Mouse (Mus musculus): ENCODE measurements at regions not wholly inside any gene's neighbourhood (a gene's known extent, or its start where the extent isn't known, plus 50 kb on each side); places are given as distances from the start of the nearest gene placed in this dataset.

DNA sequence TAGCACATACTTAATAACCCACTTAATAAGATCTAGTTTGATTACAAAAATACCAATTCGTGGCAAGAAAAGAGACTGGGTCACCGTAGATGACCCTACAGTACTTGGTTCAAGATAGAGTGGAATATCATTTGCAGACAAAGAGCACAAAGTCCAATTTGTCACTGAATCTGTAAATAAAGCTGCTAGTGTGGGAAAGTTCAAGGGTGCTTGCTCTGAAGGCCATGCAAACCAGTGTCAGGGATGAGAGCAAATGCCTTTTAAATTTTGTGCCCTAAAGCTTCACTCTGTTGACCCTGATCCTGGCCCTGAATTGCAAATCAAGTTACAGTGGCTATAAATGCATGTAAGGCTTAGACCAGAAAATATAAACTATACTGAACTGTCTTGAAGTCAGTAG, 113.1 kb downstream of the Cd55b start:
- Histone ChIP-seq H3K27ac (ENCODE audit: low read depth, low read length) (no peak overlapping the region), H3K27me3 (replicated peaks; ENCODE audit: control insufficient read depth, insufficient read depth, low read length) (no peaks in the 10 kb centered on the region), H3K4me2 (ENCODE audit: low read length) (no peak overlapping the region), H3K9ac (ENCODE audit: low read depth, low read length) (no peak overlapping the region), H3K4me1 (ENCODE audit: control insufficient read depth, insufficient read depth, low read depth, low read length) (no peaks in the 10 kb centered on the region), H3K9me3 (ENCODE audit: control insufficient read depth, low read length) (no peaks in the 10 kb centered on the region), H3K36me3 (ENCODE audit: control insufficient read depth, insufficient read depth, low read length) (no peaks in the 10 kb centered on the region), H3K4me3 (ENCODE audit: low read length) (no peak overlapping the region)
- WGBS, result 76% methylated on average over 2 of the region's 2 CpGs
- no peak for ATAC-seq

GRCm38 (mm10) chr1:130301828-130302386, 120.9 kb downstream of the Cd55b start:
- Histone ChIP-seq H3K4me2 (ENCODE audit: low read length) (no peak overlapping the region), H3K27me3 (replicated peaks; ENCODE audit: control insufficient read depth, insufficient read depth, low read length) (no peaks in the 10 kb centered on the region), H3K36me3 (ENCODE audit: control insufficient read depth, insufficient read depth, low read length) (no peaks in the 10 kb centered on the region), H3K9ac (ENCODE audit: low read depth, low read length) (no peak overlapping the region), H3K9me3 (ENCODE audit: control insufficient read depth, low read length) (no peaks in the 10 kb centered on the region), H3K4me1 (ENCODE audit: control insufficient read depth, insufficient read depth, low read depth, low read length) (peaks cover 10% of the 10 kb centered on the region), H3K4me3 (ENCODE audit: low read length) (no peak overlapping the region), H3K27ac (ENCODE audit: low read depth, low read length) (no peak overlapping the region)
- WGBS, result 34% methylated on average over 11 of the region's 11 CpGs
- ATAC-seq, result 0 out of 2 replicates have a peak, but pooled peaks have one; percentile 30

- H3K4me1 ChIP-seq (ENCODE audit: control insufficient read depth, insufficient read depth, low read depth, low read length), result peaks cover 10% of the 10 kb centered on the region
- H3K27me3 ChIP-seq (replicated peaks; ENCODE audit: control insufficient read depth, insufficient read depth, low read length), result no peaks in the 10 kb centered on the region
- no peaks in the 10 kb centered on the region for H3K9me3 ChIP-seq (ENCODE audit: control insufficient read depth, low read length)
- H3K27ac ChIP-seq (ENCODE audit: low read depth, low read length), result peak overlapping the region; percentile 17; the same call in 1 of the 2 replicates
- peak overlapping the region; percentile 56 for H3K4me2 ChIP-seq (ENCODE audit: low read length)
- peak; percentile 92 for ATAC-seq
- peak overlapping the region; percentile 57 for H3K9ac ChIP-seq (ENCODE audit: low read depth, low read length)
- 6% methylated on average over 13 of the region's 13 CpGs for WGBS
- peak overlapping the region; percentile 26 for H3K4me3 ChIP-seq (ENCODE audit: low read length)
- no peaks in the 10 kb centered on the region for H3K36me3 ChIP-seq (ENCODE audit: control insufficient read depth, insufficient read depth, low read length)
Measured at GRCm38 (mm10) chr1:130300065-130300815, 122.6 kb downstream of the Cd55b start.

GRCm38 (mm10) chr1:130299641-130300040, 123.2 kb downstream of the Cd55b start:
- Histone ChIP-seq H3K27ac (ENCODE audit: low read depth, low read length) (no peak overlapping the region; the same call in 1 of the 2 replicates), H3K36me3 (ENCODE audit: control insufficient read depth, insufficient read depth, low read length) (no peaks in the 10 kb centered on the region), H3K27me3 (replicated peaks; ENCODE audit: control insufficient read depth, insufficient read depth, low read length) (no peaks in the 10 kb centered on the region), H3K9ac (ENCODE audit: low read depth, low read length) (no peak overlapping the region; the same call in 1 of the 2 replicates), H3K4me2 (ENCODE audit: low read length) (peak overlapping the region; percentile 56), H3K4me3 (ENCODE audit: low read length) (peak overlapping the region; percentile 26; the same call in 1 of the 2 replicates), H3K4me1 (ENCODE audit: control insufficient read depth, insufficient read depth, low read depth, low read length) (peaks cover 10% of the 10 kb centered on the region), H3K9me3 (ENCODE audit: control insufficient read depth, low read length) (no peaks in the 10 kb centered on the region)
- WGBS, result 12% methylated on average over 4 of the region's 4 CpGs
- no peak for ATAC-seq

GRCm38 (mm10) chr1:130299069-130299468, 123.7 kb downstream of the Cd55b start:
- Histone ChIP-seq H3K4me1 (ENCODE audit: control insufficient read depth, insufficient read depth, low read depth, low read length) (peaks cover 10% of the 10 kb centered on the region), H3K9ac (ENCODE audit: low read depth, low read length) (no peak overlapping the region), H3K36me3 (ENCODE audit: control insufficient read depth, insufficient read depth, low read length) (no peaks in the 10 kb centered on the region), H3K27me3 (replicated peaks; ENCODE audit: control insufficient read depth, insufficient read depth, low read length) (no peaks in the 10 kb centered on the region), H3K4me2 (ENCODE audit: low read length) (no peak overlapping the region), H3K4me3 (ENCODE audit: low read length) (no peak overlapping the region), H3K9me3 (ENCODE audit: control insufficient read depth, low read length) (no peaks in the 10 kb centered on the region), H3K27ac (ENCODE audit: low read depth, low read length) (no peak overlapping the region)
- no peak for ATAC-seq
- WGBS, result 53% methylated on average over 3 of the region's 3 CpGs

DNA sequence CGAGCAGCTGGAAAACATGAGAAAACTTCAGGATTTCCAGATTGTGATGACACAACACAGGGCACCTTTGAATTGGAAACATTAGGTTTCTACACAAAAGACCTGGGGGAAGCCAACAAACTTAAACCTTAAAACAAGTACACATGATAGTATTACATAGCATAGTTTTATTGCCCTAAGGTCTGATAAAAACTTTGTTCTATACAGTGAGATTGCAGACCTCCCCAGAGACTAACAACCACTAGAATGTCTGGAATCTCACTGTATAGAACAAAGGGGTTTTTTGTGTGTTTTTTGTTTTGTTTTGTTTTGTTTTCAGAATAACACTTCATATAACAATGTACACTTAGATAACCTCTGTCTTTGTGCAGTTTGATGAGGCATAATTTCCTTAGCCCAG, 124.2 kb downstream of the Cd55b start:
- H3K27ac ChIP-seq (ENCODE audit: low read depth, low read length), result no peak overlapping the region

DNA sequence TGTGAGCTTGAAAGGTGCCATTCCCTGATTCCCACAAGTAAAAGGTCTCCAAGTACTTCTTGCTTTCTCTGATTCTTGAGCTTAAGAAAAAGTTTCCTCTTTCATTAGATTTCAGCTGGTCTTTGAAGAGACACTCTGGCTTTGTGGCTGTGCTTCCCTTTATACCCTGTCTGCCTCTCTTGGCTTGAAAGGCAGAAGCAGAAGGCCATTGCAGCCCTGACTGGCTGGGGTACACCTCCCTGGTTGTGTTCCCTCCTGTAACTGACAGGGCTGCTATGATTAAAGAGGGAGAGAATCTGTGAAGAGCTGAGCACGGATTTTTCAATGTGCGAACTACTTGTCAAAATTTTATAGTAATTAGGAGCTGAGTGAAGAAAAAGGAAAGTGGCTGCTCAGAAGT, 125.3 kb downstream of the Cd55b start:
- H3K4me2 ChIP-seq (ENCODE audit: low read length), result no peak overlapping the region
- H3K27ac ChIP-seq (ENCODE audit: low read depth, low read length), result no peak overlapping the region
- no peaks in the 10 kb centered on the region for H3K36me3 ChIP-seq (ENCODE audit: control insufficient read depth, insufficient read depth, low read length)
- no peak overlapping the region for H3K4me3 ChIP-seq (ENCODE audit: low read length)
- ATAC-seq, result no peak
- H3K4me1 ChIP-seq (ENCODE audit: control insufficient read depth, insufficient read depth, low read depth, low read length), result peaks cover 10% of the 10 kb centered on the region
- H3K9me3 ChIP-seq (ENCODE audit: control insufficient read depth, low read length), result no peaks in the 10 kb centered on the region
- WGBS, result 49% methylated on average over 2 of the region's 2 CpGs
- no peak overlapping the region for H3K9ac ChIP-seq (ENCODE audit: low read depth, low read length)
- H3K27me3 ChIP-seq (replicated peaks; ENCODE audit: control insufficient read depth, insufficient read depth, low read length), result no peaks in the 10 kb centered on the region

More for the DNA sequence above, 124.2 kb downstream of the Cd55b start:
- Histone ChIP-seq H3K27me3 (replicated peaks; ENCODE audit: control insufficient read depth, insufficient read depth, low read length) (no peaks in the 10 kb centered on the region), H3K36me3 (ENCODE audit: control insufficient read depth, insufficient read depth, low read length) (no peaks in the 10 kb centered on the region), H3K4me2 (ENCODE audit: low read length) (no peak overlapping the region), H3K9ac (ENCODE audit: low read depth, low read length) (no peak overlapping the region), H3K4me1 (ENCODE audit: control insufficient read depth, insufficient read depth, low read depth, low read length) (peaks cover 10% of the 10 kb centered on the region), H3K4me3 (ENCODE audit: low read length) (no peak overlapping the region), H3K9me3 (ENCODE audit: control insufficient read depth, low read length) (no peaks in the 10 kb centered on the region)
- no peak for ATAC-seq
- WGBS, result 100% methylated on average over 1 of the region's 1 CpGs

DNA sequence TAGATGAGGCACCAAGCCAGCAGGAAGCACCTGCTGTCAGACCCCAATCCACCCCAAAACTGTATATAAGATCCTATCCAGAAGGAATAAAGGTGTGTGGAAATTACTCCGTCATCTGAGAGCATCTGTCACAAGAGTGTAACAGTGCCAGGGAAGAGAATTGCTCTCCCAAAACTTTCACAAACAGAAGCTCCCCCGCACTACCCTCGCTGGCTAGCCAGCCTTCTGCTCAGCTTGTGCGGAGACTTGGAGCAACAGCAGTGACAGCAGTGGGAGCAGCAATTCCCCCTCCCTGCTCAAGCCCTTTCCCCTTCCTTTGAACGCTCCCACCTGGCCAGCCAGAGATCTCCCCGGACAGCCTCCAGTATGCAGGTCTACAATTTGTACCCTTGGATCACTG, 136.9 kb downstream of the Cd55b start:
- no peaks in the 10 kb centered on the region for H3K9me3 ChIP-seq (ENCODE audit: control insufficient read depth, low read length)
- H3K27me3 ChIP-seq (replicated peaks; ENCODE audit: control insufficient read depth, insufficient read depth, low read length), result no peaks in the 10 kb centered on the region
- ATAC-seq, result no peak
- H3K4me1 ChIP-seq (ENCODE audit: control insufficient read depth, insufficient read depth, low read depth, low read length), result no peaks in the 10 kb centered on the region
- H3K9ac ChIP-seq (ENCODE audit: low read depth, low read length), result no peak overlapping the region
- no peak overlapping the region for H3K4me3 ChIP-seq (ENCODE audit: low read length)
- 87% methylated on average over 6 of the region's 6 CpGs for WGBS
- H3K4me2 ChIP-seq (ENCODE audit: low read length), result no peak overlapping the region
- H3K36me3 ChIP-seq (ENCODE audit: control insufficient read depth, insufficient read depth, low read length), result no peaks in the 10 kb centered on the region
- no peak overlapping the region for H3K27ac ChIP-seq (ENCODE audit: low read depth, low read length)

DNA sequence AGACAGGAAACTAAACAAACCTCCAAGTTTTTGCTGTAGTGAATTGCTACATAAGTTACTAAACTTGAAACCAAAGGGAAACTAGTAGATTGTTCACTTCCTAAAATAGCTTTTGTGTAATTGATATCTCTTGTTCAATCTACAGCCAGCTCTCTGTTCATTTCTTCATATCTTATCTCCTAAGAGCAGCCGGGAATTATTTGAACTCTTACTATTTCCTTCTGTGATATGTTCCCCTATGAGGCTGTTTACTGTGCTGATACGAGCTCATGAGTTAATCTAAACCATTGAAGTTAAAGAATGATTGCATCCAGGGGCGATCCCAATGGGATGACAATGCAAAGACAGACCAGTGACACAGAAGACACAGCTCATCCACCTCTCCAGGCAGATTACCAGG, 140.7 kb downstream of the Cd55b start:
- ATAC-seq, result no peak

More for the DNA sequence above, 140.7 kb downstream of the Cd55b start:
- no peaks in the 10 kb centered on the region for H3K36me3 ChIP-seq (ENCODE audit: control insufficient read depth, insufficient read depth, low read length)
- no peak overlapping the region for H3K27ac ChIP-seq (ENCODE audit: low read depth, low read length)
- no peaks in the 10 kb centered on the region for H3K4me1 ChIP-seq (ENCODE audit: control insufficient read depth, insufficient read depth, low read depth, low read length)
- H3K9ac ChIP-seq (ENCODE audit: low read depth, low read length), result no peak overlapping the region
- H3K4me3 ChIP-seq (ENCODE audit: low read length), result no peak overlapping the region
- H3K27me3 ChIP-seq (replicated peaks; ENCODE audit: control insufficient read depth, insufficient read depth, low read length), result no peaks in the 10 kb centered on the region
- H3K9me3 ChIP-seq (ENCODE audit: control insufficient read depth, low read length), result peaks cover 5% of the 10 kb centered on the region; the same call in 1 of the 2 replicates
- 80% methylated on average over 3 of the region's 3 CpGs for WGBS
- H3K4me2 ChIP-seq (ENCODE audit: low read length), result no peak overlapping the region
